Mouse (Mus musculus) G1E (cell line): ENCODE results near the gene Eef1a1.

Source experiments
- CTCF ChIP-seq: IDR thresholded peaks from 2 replicates; pipeline ENCODE4 v1.5.1; 2012; ENCODE audit warnings: low read depth, low read length, inconsistent platforms, mixed read lengths
- GATA1 ChIP-seq: IDR thresholded peaks from 2 replicates; pipeline ENCODE4 v1.6.1; 2012; ENCODE audit warnings: borderline replicate concordance, low read length, inconsistent platforms, mixed read lengths
- TAL1 ChIP-seq: conservative IDR thresholded peaks from 2 replicates; pipeline ENCODE4 v1.6.1; 2012; ENCODE audit warnings: low read depth, low read length, inconsistent platforms, mixed read lengths

DNA sequence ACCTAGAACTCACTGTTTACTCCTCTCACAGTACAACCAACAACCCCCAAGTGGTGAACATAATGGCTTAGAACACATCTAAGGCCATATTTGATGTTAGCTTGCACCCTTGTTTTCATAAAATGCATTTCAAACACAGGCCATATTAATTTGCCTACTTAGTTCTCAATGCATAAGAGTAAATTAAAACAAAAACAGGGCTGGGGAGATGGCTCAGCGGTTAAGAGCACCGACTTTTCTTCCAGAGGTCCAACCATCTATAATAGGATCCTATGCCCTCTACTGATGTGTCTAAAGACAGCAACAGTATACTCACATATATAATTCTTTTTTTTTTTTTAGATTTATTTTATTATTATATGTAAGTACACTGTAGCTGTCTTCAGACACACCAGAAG, 13.6 kb downstream of the Eef1a1 start:
- TF ChIP-seq CTCF (no peak), GATA1 (no peak), TAL1 (no peak)
